In the genomic region with DNA sequence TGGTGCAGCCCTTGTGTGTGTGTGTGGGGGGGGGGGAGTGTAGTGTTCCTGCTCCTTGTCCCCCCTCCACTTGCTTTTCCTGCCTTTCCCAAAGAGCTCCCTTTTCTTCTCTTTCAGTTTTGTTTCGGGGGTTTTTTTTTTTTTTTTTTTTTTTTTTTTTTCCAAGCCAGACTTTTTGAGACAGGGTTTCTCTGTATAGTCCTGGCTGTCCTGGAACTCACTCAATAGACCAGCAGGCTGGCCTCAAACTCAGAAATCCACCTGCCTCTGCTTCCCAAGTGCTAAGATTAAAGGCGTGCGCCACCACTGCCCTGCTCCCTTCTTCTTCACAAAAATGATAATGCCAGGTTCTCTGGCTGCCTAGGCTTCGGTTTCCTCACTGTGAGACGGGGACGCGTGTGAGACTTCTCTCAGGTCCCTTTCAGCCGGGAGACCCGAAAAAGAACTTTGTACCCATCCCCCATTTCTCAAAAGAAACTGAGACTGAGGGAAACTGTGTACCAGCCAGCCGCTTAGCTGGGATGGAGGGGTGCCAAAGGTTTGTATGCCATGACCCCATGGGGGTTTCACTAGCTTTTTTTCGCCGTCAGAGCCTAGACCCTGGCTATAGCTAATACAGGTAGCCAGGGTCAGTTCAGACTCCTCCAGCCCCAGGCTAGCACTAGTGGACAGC, we compare ENCODE assay signal across 24 mouse cellular contexts. TPM values are rescaled to one million over a fixed set of nuclear protein-coding genes. Genes with fewer than 3 reads are reported as not detected.
A peak's percentile ranks its signal among the peaks of the same experiment; 100 is the strongest.
DNase-seq lines count a peak whose midpoint lies in the region; ATAC-seq and TF ChIP-seq lines count a peak whose summit lies in the region.
"Had no signal": no experiment of that assay in that cellular context is flagged by ENCODE, and none has a peak within 500 bp of the region (broad histone marks: within the 10 kb centered on the region; RNA-seq: fewer than 3 reads in every experiment).

No protein-coding gene starts in this region.

- TF ChIP-seq EP300 in liver, postnatal 0 days (IDR thresholded peaks at IDR 0.05; ENCODE audit: low read depth), result no peak

- no peak overlapping the region for H3K4me3 ChIP-seq in liver, adult 2 months (ENCODE audit: insufficient read depth, low read depth, low read length)
- no peak overlapping the region for H3K4me3 ChIP-seq in liver, postnatal 0 days (ENCODE audit: low read depth, low read length)
- 0 out of 2 replicates have a peak overlapping the region, but pooled peaks have one; percentile 8 for H3K4me3 ChIP-seq in E14TG2a.4 (replicated peaks; ENCODE audit: low read length)
- H3K4me3 ChIP-seq: embryonic facial prominence, embryonic 13.5 days; embryonic facial prominence, embryonic 15.5 days; erythroblast, embryonic 14.5 days; forebrain, embryonic 10.5 days; forebrain, embryonic 12.5 days had no signal

- TF ChIP-seq POLR2A in liver, adult 2 months (IDR thresholded peaks at IDR 0.05; ENCODE audit: extremely low read depth, insufficient read depth, low read length), result no peak

- H3K79me2 ChIP-seq in liver, adult 2 months (ENCODE audit: control insufficient read depth, insufficient read depth, low read length), result no peaks in the 10 kb centered on the region

- 76% methylated on average over 11 of the region's 12 CpGs for WGBS in liver, adult 2 months
- 71% methylated on average over 11 of the region's 12 CpGs for WGBS in liver, postnatal 0 days (ENCODE audit: insufficient replicate concordance)

- DNase-seq in cerebellum, postnatal 14 days, result peak; percentile 21 to 30
- DNase-seq in cerebellum, adult 8-10 months, result no peak
- peak; percentile 24 for DNase-seq in liver, adult 2 months (ENCODE audit: extremely low read depth, low read depth, low spot score)
- DNase-seq in liver, postnatal 0 days, result no peak
- peak; percentile 50 for DNase-seq in A20 (ENCODE audit: low read depth, low spot score)
- no peak for DNase-seq in right cerebral cortex, postnatal 4 days
- no peak for DNase-seq in gastrocnemius, adult 8-10 months (ENCODE audit: low spot score in 2 of 2)
- DNase-seq: adrenal gland, adult 2 months; adrenal gland, postnatal 10 days; adrenal gland, postnatal 25 days; cerebellum, adult 11-12 months; cerebellum, adult 2 months; cerebellum, adult 9-11 months; cerebellum, postnatal 25 days had no signal

- no peak for TF ChIP-seq CTCF in liver, adult 2 months (IDR thresholded peaks at IDR 0.05; ENCODE audit: low read depth, low read length)
- TF ChIP-seq CTCF in liver, postnatal 0 days (IDR thresholded peaks at IDR 0.05; ENCODE audit: low read depth), result no peak
- no peak for TF ChIP-seq CTCF in E14TG2a.4 (conservative IDR thresholded peaks at IDR 0.05; ENCODE audit: low read length)

- no peaks in the 10 kb centered on the region for H3K36me3 ChIP-seq in liver, adult 2 months (ENCODE audit: control insufficient read depth, insufficient read depth, low read length)
- H3K36me3 ChIP-seq in liver, postnatal 0 days (replicated peaks; ENCODE audit: insufficient read depth, low read length), result no peaks in the 10 kb centered on the region
- H3K36me3 ChIP-seq in E14TG2a.4 (ENCODE audit: insufficient read depth, low read length), result no peaks in the 10 kb centered on the region
- H3K36me3 ChIP-seq: embryonic facial prominence, embryonic 13.5 days; embryonic facial prominence, embryonic 15.5 days; forebrain, embryonic 10.5 days; forebrain, embryonic 12.5 days had no signal

- H3K9me3 ChIP-seq in liver, postnatal 0 days (ENCODE audit: low read length), result no peaks in the 10 kb centered on the region
- H3K9me3 ChIP-seq in E14TG2a.4 (ENCODE audit: low read length), result no peaks in the 10 kb centered on the region
- H3K9me3 ChIP-seq: embryonic facial prominence, embryonic 13.5 days; embryonic facial prominence, embryonic 15.5 days; forebrain, embryonic 10.5 days; forebrain, embryonic 12.5 days had no signal

- peaks cover 18% of the 10 kb centered on the region for H3K27me3 ChIP-seq in liver, adult 2 months (ENCODE audit: control insufficient read depth, insufficient read depth, low read length)
- H3K27me3 ChIP-seq in liver, postnatal 0 days (ENCODE audit: insufficient read depth, low read length), result peaks cover 44% of the 10 kb centered on the region
- H3K27me3 ChIP-seq in E14TG2a.4 (ENCODE audit: insufficient read depth, low read length), result peaks cover 58% of the 10 kb centered on the region

- no peak overlapping the region for H3K4me2 ChIP-seq in liver, postnatal 0 days (ENCODE audit: low read depth, low read length)
- H3K4me2 ChIP-seq: embryonic facial prominence, embryonic 13.5 days; embryonic facial prominence, embryonic 15.5 days; forebrain, embryonic 12.5 days had no signal

- H3K4me1 ChIP-seq in liver, adult 2 months (ENCODE audit: control insufficient read depth, insufficient read depth, low read length), result no peaks in the 10 kb centered on the region
- peaks cover 10% of the 10 kb centered on the region for H3K4me1 ChIP-seq in liver, postnatal 0 days (ENCODE audit: insufficient read depth)
- H3K4me1 ChIP-seq in E14TG2a.4 (replicated peaks; ENCODE audit: low read depth, low read length), result peaks cover 91% of the 10 kb centered on the region

- H3K27ac ChIP-seq in liver, adult 2 months (replicated peaks; ENCODE audit: insufficient read depth, low read depth, low read length), result no peak overlapping the region
- no peak overlapping the region for H3K27ac ChIP-seq in liver, postnatal 0 days (ENCODE audit: low read depth)
- H3K27ac ChIP-seq: embryonic facial prominence, embryonic 13.5 days; embryonic facial prominence, embryonic 15.5 days; forebrain, embryonic 12.5 days had no signal

- no peak overlapping the region for H3K9ac ChIP-seq in liver, adult 2 months (ENCODE audit: low read depth, low read length)
- no peak overlapping the region for H3K9ac ChIP-seq in liver, postnatal 0 days (replicated peaks)
- H3K9ac ChIP-seq: embryonic facial prominence, embryonic 13.5 days; embryonic facial prominence, embryonic 15.5 days had no signal

- no peak for ATAC-seq in liver, postnatal 0 days
- ATAC-seq: forebrain, embryonic 14.5 days; forebrain, embryonic 16.5 days had no signal

RNA-seq across cellular contexts. Expression of gene Tnfrsf13c, which starts 4.0 kb away (rescaled TPM):
- 0.28 and 0.54 TPM in 2 replicates for total RNA-seq in liver, adult 2 months (2014; rRNA removed)
- 0.17 and 0.34 TPM in 2 replicates for polyA plus RNA-seq in liver, adult 2 months (2012; rRNA removed)
- polyA plus RNA-seq in liver, postnatal 0 days (2015; fragmentation: Nextera tagmentation; extraction: Ambion mirVana), result 2.0 and 2.3 TPM in 2 replicates
- total RNA-seq in gastrocnemius, adult 8-10 months (2022), result not detected
- total RNA-seq: adrenal gland, adult 2 months had no signal
- polyA plus RNA-seq: forebrain, embryonic 10.5 days had no signal

RNA-seq across cellular contexts. Expression of gene Shisa8, which starts 7.5 kb away (rescaled TPM):
- total RNA-seq in liver, adult 2 months (2014; rRNA removed), result 0.09 and 0.47 TPM in 2 replicates
- polyA plus RNA-seq in liver, adult 2 months (2012; rRNA removed), result 0.07 and 0.77 TPM in 2 replicates
- 0.08 and 0.13 TPM in 2 replicates for polyA plus RNA-seq in liver, postnatal 0 days (2015; fragmentation: Nextera tagmentation; extraction: Ambion mirVana)
- total RNA-seq in gastrocnemius, adult 8-10 months (2022), result not detected
- total RNA-seq: MEL had no signal

RNA-seq across cellular contexts. Expression of gene Cenpm, which starts 24.4 kb away (rescaled TPM):
- 3.0 and 3.7 TPM in 2 replicates for total RNA-seq in liver, adult 2 months (2014; rRNA removed)
- 11.5 and 17.4 TPM in 2 replicates for polyA plus RNA-seq in liver, adult 2 months (2012; rRNA removed)
- polyA plus RNA-seq in liver, postnatal 0 days (2015; fragmentation: Nextera tagmentation; extraction: Ambion mirVana), result 27.8 and 30.7 TPM in 2 replicates
- not detected for total RNA-seq in gastrocnemius, adult 8-10 months (2022)

RNA-seq across cellular contexts. Expression of gene 1500009C09Rik, which starts 32.1 kb away (rescaled TPM):
- 0.18 TPM in 1 of 2 replicates, not detected in the other for total RNA-seq in liver, adult 2 months (2014; rRNA removed)
- not detected in 2 replicates for polyA plus RNA-seq in liver, adult 2 months (2012; rRNA removed)
- polyA plus RNA-seq in liver, postnatal 0 days (2015; fragmentation: Nextera tagmentation; extraction: Ambion mirVana), result not detected in 2 replicates
- not detected for total RNA-seq in gastrocnemius, adult 8-10 months (2022)
- total RNA-seq: adrenal gland, postnatal 25 days; MEL had no signal
- polyA plus RNA-seq: C2C12; embryonic facial prominence, embryonic 15.5 days; erythroblast, embryonic 14.5 days; forebrain, embryonic 10.5 days had no signal

RNA-seq across cellular contexts. Expression of gene Sept3, which starts 54.6 kb away (rescaled TPM):
- 0.09 and 0.13 TPM in 2 replicates for total RNA-seq in liver, adult 2 months (2014; rRNA removed)
- polyA plus RNA-seq in liver, adult 2 months (2012; rRNA removed), result 0.04 and 0.16 TPM in 2 replicates
- 0.06 and 0.07 TPM in 2 replicates for polyA plus RNA-seq in liver, postnatal 0 days (2015; fragmentation: Nextera tagmentation; extraction: Ambion mirVana)
- under 1 TPM; 0.10 to 0.63 (median 0.38) TPM for total RNA-seq in gastrocnemius, adult 8-10 months (2022)
- total RNA-seq: MEL had no signal
- polyA plus RNA-seq: erythroblast, embryonic 14.5 days had no signal

Comparison
In these comparisons a context has a peak if more than half of its experiments do, and no peak if none do; other contexts are left out.
1. DNase-seq: peak in cerebellum, postnatal 14 days (2 of 2), liver, adult 2 months (single experiment) and A20 (single experiment); none in cerebellum, adult 8-10 months (single experiment), liver, postnatal 0 days (single experiment), right cerebral cortex, postnatal 4 days (single experiment) and gastrocnemius, adult 8-10 months (0 of 2).